ENCODE assay signal across 28 mouse cellular contexts in the genomic region with DNA sequence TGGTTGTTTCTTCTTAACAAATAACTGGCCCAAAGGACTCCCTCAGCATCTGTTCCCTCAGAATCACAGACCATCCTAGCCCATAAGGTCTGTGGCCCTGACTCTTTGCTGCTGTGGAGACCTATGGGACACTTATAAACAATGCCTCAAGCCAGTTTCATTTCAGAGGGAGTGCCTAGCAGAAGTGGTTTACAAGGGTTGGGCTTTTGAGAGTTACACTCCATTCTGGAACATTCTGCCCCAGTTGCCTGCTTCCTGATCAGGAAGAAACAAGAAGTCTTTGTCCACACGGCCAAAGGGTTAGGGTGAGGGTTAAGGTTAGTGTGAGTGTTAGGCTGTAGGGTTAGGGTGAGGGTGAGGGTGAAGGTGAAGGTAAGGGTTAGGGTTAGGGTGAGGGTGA. TPM values are rescaled to one million over a fixed set of nuclear protein-coding genes. Genes with fewer than 3 reads are reported as not detected.
DNase-seq lines count a peak whose midpoint lies in the region; ATAC-seq and TF ChIP-seq lines count a peak whose summit lies in the region.
"Had no signal": no experiment of that assay in that cellular context is flagged by ENCODE, and none has a peak within 500 bp of the region (broad histone marks: within the 10 kb centered on the region; RNA-seq: fewer than 3 reads in every experiment).

No protein-coding gene starts in this region.

- WGBS in lung, postnatal 0 days: 22% methylated on average over 1 of the region's 1 CpGs
- WGBS in hindbrain, embryonic 16.5 days: 79% methylated on average over 1 of the region's 1 CpGs

- H3K36me3 ChIP-seq in lung, postnatal 0 days (ENCODE audit: insufficient read depth, low read length): no peaks in the 10 kb centered on the region
- no peaks in the 10 kb centered on the region for H3K36me3 ChIP-seq in hindbrain, embryonic 16.5 days (ENCODE audit: control insufficient read depth, insufficient read depth, low read length)
- H3K36me3 ChIP-seq: embryonic facial prominence, embryonic 10.5 days; embryonic facial prominence, embryonic 13.5 days; forebrain, embryonic 12.5 days; forebrain, embryonic 15.5 days; G1E; heart, embryonic 12.5 days; heart, embryonic 15.5 days had no signal

- H3K4me3 ChIP-seq in gastrocnemius, adult 2 months: no peak overlapping the region
- H3K4me3 ChIP-seq in lung, postnatal 0 days (ENCODE audit: low read depth, low read length): no peak overlapping the region
- H3K4me3 ChIP-seq in hindbrain, embryonic 16.5 days (ENCODE audit: low read length): no peak overlapping the region
- H3K4me3 ChIP-seq: embryonic facial prominence, embryonic 10.5 days; embryonic facial prominence, embryonic 13.5 days; erythroblast, embryonic 14.5 days; forebrain, embryonic 12.5 days; forebrain, embryonic 15.5 days; heart, embryonic 12.5 days; heart, embryonic 15.5 days had no signal

- H3K27ac ChIP-seq in gastrocnemius, adult 2 months: peak overlapping the region; percentile 73
- no peak overlapping the region for H3K27ac ChIP-seq in lung, postnatal 0 days (ENCODE audit: low read length)
- no peak overlapping the region for H3K27ac ChIP-seq in hindbrain, embryonic 16.5 days (ENCODE audit: low read depth, low read length)
- H3K27ac ChIP-seq: embryonic facial prominence, embryonic 10.5 days; embryonic facial prominence, embryonic 13.5 days; forebrain, embryonic 12.5 days; forebrain, embryonic 15.5 days; heart, embryonic 15.5 days; hindbrain, embryonic 14.5 days had no signal

- no peak for DNase-seq in gastrocnemius, adult 2 months
- no peak for DNase-seq in gastrocnemius, postnatal 25 days
- DNase-seq in lung, postnatal 0 days (ENCODE audit: low spot score): peak; percentile 60
- no peak for DNase-seq in lung, postnatal 4 days
- DNase-seq in lung, postnatal 36 days: peak; percentile 27
- DNase-seq: adrenal gland, adult 2 months; adrenal gland, postnatal 14 days; B cell, adult 2 months; cerebellum, adult 11-12 months; cerebellum, adult 8-10 months; cerebellum, postnatal 10 days; cerebellum, postnatal 36 days; embryo, embryonic 11 days; gastrocnemius, postnatal 10 days; heart, adult 11 months; heart, postnatal 14 days; heart, postnatal 4 days had no signal

- intact Hi-C loops in gastrocnemius, adult 2 months (cut with DNase I): no loop called here

- TF ChIP-seq EP300 in lung, postnatal 0 days (IDR thresholded peaks at IDR 0.05): peak; percentile 64

- TF ChIP-seq CTCF in gastrocnemius, adult 2 months (IDR thresholded peaks at IDR 0.05): no peak
- TF ChIP-seq CTCF in lung, postnatal 0 days (IDR thresholded peaks at IDR 0.05): no peak

- H3K4me1 ChIP-seq in lung, postnatal 0 days (ENCODE audit: insufficient read depth, low read depth, low read length): no peaks in the 10 kb centered on the region
- no peaks in the 10 kb centered on the region for H3K4me1 ChIP-seq in hindbrain, embryonic 16.5 days (ENCODE audit: control insufficient read depth, insufficient read depth, low read depth, low read length)
- H3K4me1 ChIP-seq: heart, embryonic 15.5 days had no signal

- H3K27me3 ChIP-seq in lung, postnatal 0 days (replicated peaks; ENCODE audit: insufficient read depth, low read length): no peaks in the 10 kb centered on the region
- H3K27me3 ChIP-seq in hindbrain, embryonic 16.5 days (replicated peaks; ENCODE audit: control insufficient read depth, insufficient read depth, low read length): no peaks in the 10 kb centered on the region
- H3K27me3 ChIP-seq: CH12.LX; embryonic facial prominence, embryonic 13.5 days; forebrain, embryonic 12.5 days; forebrain, embryonic 15.5 days; heart, embryonic 12.5 days; heart, embryonic 15.5 days had no signal

- peak; percentile 71 for ATAC-seq in lung, postnatal 0 days
- ATAC-seq in hindbrain, embryonic 16.5 days: no peak
- ATAC-seq: forebrain, embryonic 15.5 days had no signal

- no peaks in the 10 kb centered on the region for H3K9me3 ChIP-seq in lung, postnatal 0 days (ENCODE audit: low read length)
- H3K9me3 ChIP-seq in hindbrain, embryonic 16.5 days (ENCODE audit: control insufficient read depth, low read length): no peaks in the 10 kb centered on the region
- H3K9me3 ChIP-seq: embryonic facial prominence, embryonic 10.5 days; embryonic facial prominence, embryonic 13.5 days; forebrain, embryonic 12.5 days; forebrain, embryonic 15.5 days; G1E; heart, embryonic 12.5 days; heart, embryonic 15.5 days had no signal

- H3K9ac ChIP-seq in lung, postnatal 0 days (replicated peaks; ENCODE audit: low read depth): no peak overlapping the region
- H3K9ac ChIP-seq in hindbrain, embryonic 16.5 days (ENCODE audit: low read depth, low read length): no peak overlapping the region
- H3K9ac ChIP-seq: embryonic facial prominence, embryonic 13.5 days; forebrain, embryonic 12.5 days; forebrain, embryonic 15.5 days; heart, embryonic 12.5 days; heart, embryonic 15.5 days; hindbrain, embryonic 14.5 days had no signal

- no peak overlapping the region for H3K4me2 ChIP-seq in lung, postnatal 0 days (replicated peaks; ENCODE audit: low read depth, low read length)
- H3K4me2 ChIP-seq in hindbrain, embryonic 16.5 days (ENCODE audit: low read length): no peak overlapping the region
- H3K4me2 ChIP-seq: embryonic facial prominence, embryonic 13.5 days; forebrain, embryonic 12.5 days; forebrain, embryonic 15.5 days; heart, embryonic 12.5 days; heart, embryonic 15.5 days; hindbrain, embryonic 14.5 days had no signal

RNA-seq across cellular contexts. Expression of a gene that starts 19.7 kb away (rescaled TPM):
- 10 to 100 TPM; 37.4 to 43.7 TPM for total RNA-seq in gastrocnemius, adult 2 months (2021)
- total RNA-seq in gastrocnemius, postnatal 25 days (2021): 10 to 100 TPM; 37.4 to 39.0 TPM
- polyA plus RNA-seq in lung, postnatal 0 days (2015; fragmentation: Nextera tagmentation; extraction: Ambion mirVana): 304 and 337 TPM in 2 replicates
- 233 and 244 TPM in 2 replicates for polyA plus RNA-seq in hindbrain, embryonic 16.5 days (2015; fragmentation: Nextera tagmentation; extraction: Ambion mirVana)

RNA-seq across cellular contexts. Expression of a gene that starts 20.0 kb away (rescaled TPM):
- 10 to 100 TPM; 11.2 to 11.4 TPM for total RNA-seq in gastrocnemius, adult 2 months (2021)
- total RNA-seq in gastrocnemius, postnatal 25 days (2021): 1 to 10 TPM; 9.3 to 9.6 TPM
- polyA plus RNA-seq in lung, postnatal 0 days (2015; fragmentation: Nextera tagmentation; extraction: Ambion mirVana): 21.2 and 21.9 TPM in 2 replicates
- polyA plus RNA-seq in hindbrain, embryonic 16.5 days (2015; fragmentation: Nextera tagmentation; extraction: Ambion mirVana): 347 and 352 TPM in 2 replicates

Comparison
In these comparisons a context has a peak if more than half of its experiments do, and no peak if none do; other contexts are left out.
1. DNase-seq: peak in lung, postnatal 0 days (single experiment) and lung, postnatal 36 days (single experiment); none in gastrocnemius, adult 2 months (single experiment), gastrocnemius, postnatal 25 days (single experiment) and lung, postnatal 4 days (0 of 2).